Mouse (Mus musculus): ENCODE measurements around the gene Polr3b.

The Polr3b gene

DNA sequence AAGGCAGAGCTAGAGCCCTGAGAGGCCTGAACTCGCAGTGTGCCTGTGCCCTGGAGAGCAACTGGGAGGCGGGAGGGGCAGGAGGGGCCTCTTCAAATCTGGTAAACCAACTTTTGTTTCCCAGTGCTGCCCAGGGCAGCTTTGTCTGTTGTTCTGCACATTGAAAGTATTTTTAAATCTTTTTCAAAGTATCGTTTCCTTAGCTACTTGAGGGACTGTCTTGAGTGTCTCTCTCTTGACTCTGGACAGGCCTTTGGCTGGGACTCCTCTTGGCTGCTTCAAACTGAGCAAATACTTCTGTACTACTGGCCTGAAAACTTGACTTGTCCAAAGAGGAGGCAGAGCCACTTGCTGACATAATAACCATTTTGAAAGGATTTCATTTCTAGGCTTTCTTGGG, 11.3 kb upstream of the Polr3b start:
- no peak for DNase-seq (ENCODE audit: extremely low spot score)

DNA sequence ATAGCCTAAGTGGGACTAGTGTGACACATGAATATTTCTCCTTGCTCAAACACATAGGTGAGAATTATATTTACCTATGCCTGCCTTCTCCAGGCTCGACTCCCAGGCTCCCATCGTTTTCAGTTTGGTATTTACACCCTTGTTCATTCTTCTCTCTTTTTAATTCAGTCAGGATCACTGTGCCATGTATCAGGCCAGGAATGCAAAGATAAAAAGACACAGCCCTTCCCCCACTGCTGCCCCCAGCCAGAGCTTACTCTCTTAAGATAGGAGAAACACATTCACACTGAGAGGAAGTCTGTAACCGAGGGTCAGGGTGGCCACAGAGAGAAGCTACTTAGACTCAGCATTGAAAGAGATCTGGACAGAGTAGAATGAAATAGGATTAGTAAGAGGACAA, 10.4 kb upstream of the Polr3b start:
- no peak for DNase-seq (ENCODE audit: extremely low spot score)

DNA sequence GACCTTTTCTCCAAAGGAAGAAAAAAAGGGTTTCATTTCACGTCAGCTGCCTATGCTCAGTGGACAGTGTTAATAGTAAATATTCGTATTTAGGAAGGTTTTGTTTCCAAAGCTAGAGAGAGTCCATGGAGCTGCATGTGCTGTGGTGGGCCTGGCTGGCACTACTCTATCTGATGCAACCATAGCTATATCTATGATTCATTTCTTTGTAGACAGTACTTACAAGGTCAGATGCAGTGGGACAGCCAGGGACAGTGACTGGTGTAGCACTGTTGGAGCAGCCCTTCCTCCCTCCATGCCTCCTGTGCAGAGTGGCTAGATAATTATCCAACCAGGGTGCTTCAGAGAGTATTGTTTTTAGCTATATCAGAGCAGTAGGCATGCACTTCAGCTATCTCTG, 9.8 kb upstream of the Polr3b start:
- no peak for DNase-seq (ENCODE audit: extremely low spot score)

DNA sequence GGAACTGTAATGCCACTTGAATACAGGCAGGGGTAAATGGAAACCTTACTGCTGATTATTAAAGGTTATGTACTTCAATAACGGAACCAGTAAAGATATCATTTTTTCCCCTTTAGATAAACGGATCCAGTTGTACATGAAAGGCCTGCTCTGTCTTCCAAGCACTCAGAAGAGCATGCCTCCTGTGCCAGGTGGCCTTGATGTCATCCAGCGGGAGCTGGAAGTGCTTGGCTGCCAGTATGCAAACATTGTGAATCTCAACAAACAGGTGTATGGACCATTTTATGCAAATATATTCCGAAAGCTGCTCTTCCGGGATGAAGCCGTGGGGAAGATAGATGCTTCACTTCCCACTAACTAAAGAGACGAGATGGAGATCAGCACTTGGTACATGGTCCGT, 8.7 kb upstream of the Polr3b start:
- no peak for DNase-seq (ENCODE audit: extremely low spot score)

DNA sequence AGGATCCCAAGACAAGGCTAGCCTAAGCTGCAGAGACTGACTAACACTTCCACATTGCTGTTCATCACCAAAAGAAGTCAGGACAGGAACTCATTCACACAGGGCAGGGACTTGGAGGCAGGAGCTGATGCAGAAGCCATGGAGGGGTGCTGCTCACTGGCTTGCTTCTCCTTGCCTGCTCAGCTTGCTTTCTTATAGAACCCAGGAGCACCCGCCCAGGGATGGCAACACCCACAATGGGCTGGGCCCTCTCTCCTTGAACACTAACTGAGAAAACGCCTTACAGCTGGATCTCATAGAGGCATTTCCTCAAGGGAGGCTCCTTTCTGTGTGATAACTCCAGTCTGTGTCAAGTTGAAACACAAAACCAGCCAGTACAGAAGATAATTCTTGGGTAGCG, 7.0 kb upstream of the Polr3b start:
- DNase-seq (ENCODE audit: extremely low spot score): no peak

DNA sequence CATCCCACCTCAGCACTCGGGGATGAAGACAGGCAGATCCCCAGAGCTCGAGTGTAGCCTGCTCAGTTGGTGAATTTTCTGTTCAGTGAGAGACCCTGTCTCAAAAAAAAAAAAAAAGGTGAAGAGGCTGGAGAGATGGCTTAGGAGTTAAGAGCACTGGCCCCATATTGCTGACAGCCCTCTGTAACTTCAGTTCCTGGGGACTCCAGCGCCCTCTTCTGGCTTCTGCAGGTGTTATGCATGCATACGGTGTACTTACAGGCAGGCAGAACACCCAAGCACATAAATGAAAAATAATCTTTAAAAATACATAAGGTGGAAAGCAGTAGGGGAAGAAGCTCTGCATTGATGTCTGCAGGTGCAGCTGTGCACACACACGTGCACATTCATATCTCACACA, 9.1 kb downstream of the Polr3b start:
- peak; percentile 37 for DNase-seq (ENCODE audit: extremely low spot score)

DNA sequence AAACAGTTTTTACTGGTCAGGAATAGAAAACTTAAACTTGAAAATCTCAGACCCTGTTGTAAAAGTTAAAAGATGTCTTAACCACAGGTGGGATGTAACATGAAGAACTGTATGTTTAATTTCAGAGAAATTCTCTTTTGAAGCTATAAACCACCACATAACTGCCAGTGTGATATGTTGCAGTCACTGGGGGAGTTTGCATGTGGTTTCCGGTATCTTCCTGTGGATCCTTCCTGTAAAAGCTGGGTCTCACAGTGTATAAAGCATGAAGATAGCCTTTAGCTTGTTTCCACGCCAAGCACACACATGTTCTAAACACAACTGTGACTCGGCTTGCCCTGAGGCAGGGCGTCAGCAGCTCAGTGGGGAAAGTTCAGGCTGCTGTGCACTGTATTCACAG, 9.9 kb downstream of the Polr3b start:
- DNase-seq (ENCODE audit: extremely low spot score): no peak

DNA sequence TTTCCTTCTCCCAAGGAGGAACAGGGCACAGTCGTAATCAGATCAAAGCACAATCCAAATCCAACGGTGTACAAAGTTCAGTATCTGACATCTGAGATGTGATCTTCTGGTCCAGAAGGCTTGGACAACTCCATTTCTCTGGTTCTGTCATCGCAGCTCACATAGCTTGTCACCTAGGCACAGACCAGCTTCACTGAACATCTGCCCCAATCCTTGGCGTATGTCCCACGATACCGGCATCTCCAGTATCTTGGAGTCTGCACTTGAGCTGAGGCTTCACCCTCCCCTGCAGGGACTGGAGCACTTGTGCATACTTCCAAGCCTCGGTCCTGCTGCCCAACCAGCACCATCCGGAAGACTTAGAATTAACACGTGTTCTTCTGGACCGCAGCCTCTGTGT, 14.6 kb downstream of the Polr3b start:
- no peak for DNase-seq (ENCODE audit: extremely low spot score)

DNA sequence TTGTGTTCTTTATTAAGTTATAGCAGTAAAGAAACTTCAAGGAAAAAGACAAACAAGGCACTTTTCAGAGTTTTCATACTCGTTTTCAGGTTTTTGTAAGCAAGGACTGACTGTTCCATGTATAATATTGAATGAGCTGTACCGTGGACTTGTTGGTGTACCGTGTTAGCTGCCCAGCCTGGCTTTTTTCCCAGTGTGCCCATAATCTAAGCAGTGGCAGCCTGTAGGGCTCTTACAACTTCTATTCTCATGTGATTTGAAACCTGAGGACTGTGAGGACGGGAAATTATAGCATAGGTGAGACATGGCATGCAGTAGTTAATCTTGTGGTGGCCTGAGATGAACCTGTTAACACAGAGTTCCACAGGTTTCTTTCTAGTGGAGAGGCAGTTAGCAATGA, 16.3 kb downstream of the Polr3b start:
- DNase-seq (ENCODE audit: extremely low spot score): no peak

DNA sequence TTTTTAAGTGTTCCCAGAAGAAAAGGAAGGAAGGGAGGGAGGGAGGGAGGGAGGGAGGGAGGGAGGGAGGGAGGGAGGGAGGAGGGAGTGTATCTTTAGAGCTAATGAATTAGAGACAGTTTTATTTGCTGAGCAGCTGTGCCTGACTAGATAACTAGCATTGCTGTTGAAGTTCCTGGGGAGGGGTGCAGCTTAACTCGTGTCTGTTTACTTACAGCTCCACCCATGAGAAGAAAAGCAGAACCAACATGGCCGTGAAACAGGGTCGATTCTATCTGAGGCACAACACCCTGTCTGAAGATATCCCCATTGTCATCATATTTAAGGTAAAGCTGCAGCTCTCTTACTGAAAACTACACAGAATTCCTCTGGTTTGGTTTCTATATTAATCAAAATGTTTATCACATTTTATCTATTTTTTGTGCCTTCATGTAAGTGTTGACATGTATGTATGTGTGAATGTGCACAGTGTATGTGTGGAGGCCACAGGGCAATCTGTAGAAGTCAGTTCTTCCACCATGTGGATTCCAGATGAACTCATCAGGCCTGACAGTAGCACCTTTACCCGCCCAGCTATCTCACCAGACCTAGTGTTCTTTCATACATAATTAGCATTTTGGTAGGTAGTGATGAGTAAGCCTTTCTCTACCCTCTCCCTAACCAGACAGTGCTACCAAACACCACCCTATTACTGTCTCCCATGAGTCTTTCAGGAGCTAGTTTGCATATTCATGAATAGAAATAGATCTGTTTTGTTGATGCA, 17.6 kb downstream of the Polr3b start:
- no peak for DNase-seq (ENCODE audit: extremely low spot score)

DNA sequence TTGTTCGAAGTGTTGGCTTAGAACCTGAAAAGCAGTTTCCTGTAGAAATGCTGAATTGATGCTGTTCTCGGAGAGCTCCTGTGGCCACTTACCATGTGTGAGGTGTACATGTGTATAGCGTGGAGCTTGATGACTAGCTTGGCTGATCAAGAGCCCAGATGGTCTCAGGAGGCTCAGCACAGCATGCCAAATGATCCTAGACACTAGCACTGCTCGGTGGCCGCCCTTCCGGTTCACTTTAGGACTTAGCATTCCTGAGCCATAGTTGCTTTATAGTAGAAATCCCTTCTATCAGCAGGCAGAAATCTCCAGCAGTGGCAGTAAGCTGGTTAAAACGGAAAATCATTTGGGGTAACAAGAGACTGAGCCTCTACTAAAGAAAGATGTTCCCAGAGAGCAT, 18.8 kb downstream of the Polr3b start:
- DNase-seq (ENCODE audit: extremely low spot score): no peak

DNA sequence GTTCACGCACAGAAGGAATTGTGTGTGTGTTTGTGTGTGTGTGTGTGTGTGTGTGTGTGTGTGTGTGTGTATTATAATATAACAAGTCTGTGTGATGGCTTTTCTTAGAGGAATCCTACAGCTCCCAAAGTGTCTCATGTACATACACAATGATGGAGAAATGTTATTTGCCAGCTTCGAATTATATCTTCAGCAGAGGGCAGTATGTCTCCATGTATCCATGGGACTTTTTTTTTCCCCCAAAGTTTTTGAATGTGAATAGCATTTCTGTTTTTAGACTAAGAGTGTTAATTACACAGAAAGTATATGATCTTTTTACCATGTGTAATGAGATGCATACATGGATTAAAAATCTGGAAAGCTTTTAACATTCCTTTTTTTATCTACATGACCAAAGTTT, 19.5 kb downstream of the Polr3b start:
- no peak for DNase-seq (ENCODE audit: extremely low spot score)

DNA sequence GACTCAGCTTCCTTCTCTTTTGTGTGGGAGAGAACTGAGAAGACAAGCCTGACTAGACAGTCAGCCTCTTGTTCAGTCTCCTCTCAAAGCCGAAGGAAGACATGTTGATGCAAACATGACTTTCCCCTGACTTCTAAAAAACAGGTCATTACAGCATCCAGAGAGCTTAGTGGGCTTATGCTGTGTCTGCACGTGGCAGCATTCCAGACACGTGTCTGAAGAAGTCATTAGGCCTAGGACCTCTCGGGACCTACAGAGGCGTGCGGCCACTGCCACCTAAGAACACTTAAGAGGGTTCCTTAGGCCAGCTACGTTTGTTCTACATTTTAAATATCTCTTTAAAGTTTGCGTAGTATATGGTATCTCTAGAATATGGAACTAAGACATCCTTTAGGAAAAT, 23.8 kb downstream of the Polr3b start:
- DNase-seq (ENCODE audit: extremely low spot score): no peak

DNA sequence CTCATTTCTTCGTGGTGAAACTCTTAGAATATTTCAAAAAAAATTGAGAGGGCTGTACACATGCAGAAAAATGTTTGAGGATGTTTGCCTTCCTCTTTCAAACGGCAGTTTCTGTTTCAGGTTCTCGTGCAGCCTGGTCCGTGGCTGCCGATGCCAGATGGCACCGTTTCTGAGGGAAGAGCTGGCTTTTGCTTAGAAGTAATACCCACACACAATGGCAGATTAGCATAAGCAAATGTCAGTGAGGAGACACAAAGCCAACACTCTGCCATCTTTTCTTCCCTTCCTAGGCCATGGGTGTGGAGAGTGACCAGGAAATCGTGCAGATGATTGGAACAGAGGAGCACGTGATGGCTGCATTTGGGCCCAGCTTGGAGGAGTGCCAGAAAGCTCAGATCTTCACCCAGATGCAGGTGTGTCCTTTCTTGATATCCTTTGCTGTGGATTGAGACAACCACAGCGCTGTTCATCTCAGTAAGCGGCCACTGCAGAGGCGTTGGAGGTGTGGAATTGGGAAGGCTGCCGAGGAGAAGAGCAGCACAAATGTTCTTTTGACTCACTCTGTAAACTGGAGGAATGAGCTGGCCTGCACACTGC, 24.5 kb downstream of the Polr3b start:
- no peak for DNase-seq (ENCODE audit: extremely low spot score)

DNA sequence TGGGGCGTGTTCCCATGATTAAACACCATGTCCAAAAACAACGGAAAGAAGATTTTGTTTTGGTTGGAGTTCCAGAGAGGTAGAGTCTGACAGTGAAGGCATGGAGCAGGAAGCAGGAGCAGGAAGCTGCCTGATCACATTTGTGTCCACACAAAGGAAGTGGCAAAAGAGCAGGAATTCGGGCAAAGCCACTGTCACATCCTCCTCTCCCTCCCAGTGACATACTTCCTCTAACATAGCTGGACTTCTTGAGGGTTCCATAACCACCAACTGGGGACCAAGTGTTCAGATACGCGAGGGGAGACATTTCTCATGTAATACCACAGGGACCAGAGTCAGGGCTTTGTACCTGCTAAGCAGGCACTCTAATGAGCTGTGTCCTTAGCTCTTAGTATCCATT, 25.2 kb downstream of the Polr3b start:
- DNase-seq (ENCODE audit: extremely low spot score): no peak

DNA sequence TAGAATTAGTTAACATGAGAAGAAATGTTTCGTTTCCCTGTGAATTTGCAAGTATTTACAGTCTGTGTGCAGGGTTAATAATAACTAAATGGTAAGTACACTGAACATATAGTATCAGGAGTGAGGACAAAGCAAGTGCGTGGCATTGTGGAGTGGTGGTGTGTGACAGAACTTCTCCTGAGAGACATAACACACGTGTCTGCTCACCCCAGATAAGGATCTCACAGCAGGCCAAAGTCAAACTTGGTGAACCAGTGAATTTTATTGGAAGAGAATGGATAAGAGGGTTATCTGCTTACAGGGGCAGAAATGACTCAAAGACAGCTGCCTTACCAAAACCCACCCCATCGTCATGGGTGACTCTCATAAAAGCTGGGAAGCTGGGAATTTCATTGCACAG, 26.8 kb downstream of the Polr3b start:
- DNase-seq (ENCODE audit: extremely low spot score): no peak

DNA sequence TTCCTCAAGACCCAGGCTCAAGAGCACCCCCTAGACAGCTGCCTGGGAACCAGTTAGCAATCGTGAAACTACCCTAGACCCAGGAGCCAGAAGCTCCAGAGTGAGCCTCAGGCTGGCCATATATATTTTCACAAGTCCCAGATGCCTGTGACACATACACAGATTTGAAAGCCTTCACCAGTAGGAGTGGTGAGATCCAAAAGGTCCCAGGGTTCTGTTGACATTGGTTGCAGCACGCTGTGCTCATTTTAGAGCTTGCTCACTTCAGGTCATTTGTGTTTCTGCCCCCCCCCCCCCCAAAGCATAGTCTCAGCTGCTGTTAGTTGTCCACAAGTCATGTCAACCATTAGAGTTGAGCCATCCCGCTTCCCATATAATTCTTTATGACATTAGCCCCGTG, 31.9 kb downstream of the Polr3b start:
- no peak for DNase-seq (ENCODE audit: extremely low spot score)

DNA sequence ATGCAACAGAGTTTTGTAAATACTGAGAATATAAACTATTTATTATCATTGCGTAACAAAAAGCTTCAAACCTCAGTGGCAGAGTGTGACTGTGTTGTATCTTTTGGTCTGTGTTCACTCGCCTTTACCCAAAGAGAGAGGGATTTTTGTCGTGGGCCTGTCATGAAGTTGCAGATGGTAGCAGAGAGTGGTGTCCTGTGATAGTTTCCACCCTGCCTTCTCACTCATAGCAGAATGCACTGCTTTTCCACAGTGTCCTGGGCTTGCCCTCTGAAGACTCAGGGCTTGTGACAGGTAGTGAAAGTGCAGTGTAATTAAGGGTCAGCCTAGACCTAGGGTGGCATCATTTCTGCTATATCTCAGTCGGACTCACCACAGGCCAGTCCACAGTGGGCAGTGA, 32.6 kb downstream of the Polr3b start:
- no peak for DNase-seq (ENCODE audit: extremely low spot score)

DNA sequence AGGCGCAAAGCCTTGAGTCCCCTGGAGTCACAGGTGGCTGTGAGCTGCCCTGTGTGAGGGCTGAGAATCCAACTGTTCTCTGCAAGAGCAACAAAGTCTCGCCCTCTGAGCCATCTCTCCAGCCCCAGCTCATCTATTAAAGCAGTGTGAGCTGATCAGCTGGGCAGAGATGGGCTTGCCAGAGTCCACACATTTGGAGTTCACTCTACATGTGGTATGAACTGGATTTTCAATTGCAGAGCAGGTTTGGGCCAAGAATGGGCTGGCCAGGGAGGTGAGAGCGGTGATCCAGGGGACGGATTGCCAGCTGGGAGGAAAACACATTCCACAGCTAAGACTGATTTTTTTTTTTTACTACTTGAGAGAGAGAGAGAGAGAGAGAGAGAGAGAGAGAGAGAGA, 34.5 kb downstream of the Polr3b start:
- no peak for DNase-seq (ENCODE audit: extremely low spot score)

DNA sequence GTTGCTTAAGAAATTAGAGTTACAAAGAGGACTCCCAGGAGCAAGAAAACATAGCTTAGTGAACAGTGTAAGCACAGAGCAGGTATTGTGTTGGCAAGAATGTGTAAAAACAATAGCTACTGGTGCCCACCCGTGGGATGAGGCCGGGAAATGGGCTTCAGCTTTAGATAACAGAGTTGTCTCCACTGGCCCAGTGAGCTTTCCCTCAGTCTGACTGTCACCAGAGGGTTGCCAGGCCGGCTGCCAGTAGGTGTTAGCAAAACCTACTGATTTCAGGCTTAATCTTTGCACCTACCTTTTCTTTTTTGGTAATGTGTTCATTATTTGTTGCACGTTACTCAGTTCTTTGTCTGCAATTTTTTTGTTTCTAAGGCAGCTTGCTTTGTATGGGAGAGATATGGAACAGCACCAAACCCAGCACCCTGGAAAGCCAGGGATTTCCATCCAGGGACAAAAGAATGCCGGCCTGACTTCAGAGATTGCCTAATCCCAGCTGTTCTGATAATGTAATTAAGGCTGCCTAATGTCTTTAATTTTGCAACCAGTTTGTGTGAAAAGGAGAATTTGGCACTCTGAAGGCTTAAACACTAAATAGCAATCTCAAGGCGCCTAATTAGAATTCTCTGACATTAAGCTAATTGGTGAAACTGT, 35.5 kb downstream of the Polr3b start:
- DNase-seq (ENCODE audit: extremely low spot score): no peak

DNA sequence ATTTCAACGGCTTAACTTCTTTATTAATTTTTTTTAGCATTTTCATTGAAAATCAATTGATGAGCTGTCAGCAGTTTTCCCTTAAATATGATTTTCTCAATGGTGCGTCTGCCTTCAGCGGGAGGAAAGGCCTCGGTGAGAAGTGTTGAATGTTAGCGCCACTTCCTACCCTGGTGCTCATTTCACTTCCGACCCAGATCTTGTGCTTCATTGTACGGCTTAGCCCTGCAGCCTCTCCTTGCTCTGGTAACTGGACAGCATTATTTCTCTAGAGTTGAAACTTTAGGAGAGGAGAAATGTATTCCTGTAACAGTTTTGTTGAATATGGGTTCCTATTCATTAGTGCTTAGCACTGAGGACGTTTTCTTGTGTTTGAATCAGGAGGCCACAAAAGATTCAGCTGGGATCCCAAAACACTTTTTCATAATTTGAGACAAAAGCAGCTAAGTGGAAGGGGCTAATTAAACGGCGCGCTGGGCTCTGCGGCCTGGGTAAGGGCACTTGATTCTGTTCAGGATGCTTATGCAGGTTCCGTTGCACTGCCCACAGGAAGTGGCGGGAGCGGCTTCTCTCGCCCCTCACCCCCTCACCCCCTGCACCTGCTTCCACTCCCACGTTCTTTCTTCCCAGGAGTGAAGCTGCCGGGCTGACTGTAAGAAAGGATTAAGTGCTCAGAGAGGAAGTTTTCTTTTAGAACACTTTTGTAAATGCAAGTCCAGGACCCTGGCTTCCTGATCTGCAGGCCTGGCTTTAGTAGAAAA, 36.2 kb downstream of the Polr3b start:
- DNase-seq (ENCODE audit: extremely low spot score): no peak

DNA sequence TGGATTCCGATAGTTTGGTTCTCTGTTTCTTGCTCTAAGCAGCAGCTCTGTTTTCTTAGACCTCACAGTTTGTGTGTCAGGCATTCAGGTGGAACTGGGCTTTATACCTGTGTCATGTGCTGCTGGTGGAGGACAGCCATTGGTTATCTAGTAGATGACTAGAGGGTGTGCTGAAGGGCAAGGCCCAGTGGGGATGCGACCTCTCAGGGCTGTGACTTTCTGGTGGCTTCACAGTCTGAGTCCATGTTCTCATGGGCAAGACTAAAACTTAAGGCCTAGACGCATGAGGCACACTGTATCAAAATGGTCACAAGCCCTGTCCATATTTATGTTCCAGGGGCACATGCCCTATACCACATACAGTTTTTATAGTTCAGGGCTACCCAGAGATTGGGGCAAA, 37.2 kb downstream of the Polr3b start:
- no peak for DNase-seq (ENCODE audit: extremely low spot score)

DNA sequence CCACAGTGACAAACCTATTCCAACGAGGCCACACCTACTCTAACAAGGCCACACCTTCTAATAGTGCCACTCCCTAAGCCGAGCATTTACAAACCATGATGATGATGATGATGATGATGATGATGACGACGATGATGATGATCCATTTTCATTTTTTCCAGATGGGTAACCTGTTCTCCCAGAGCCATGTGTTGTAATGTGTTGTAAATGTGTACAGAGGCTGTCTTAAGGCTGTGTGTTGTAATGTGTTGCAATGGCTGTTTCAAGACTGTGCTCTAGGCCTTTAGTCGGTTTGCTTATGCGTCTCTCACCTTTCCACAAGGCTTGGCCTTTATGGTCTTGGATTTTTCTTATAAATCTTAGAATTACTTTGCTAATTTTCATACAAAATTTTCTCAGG, 40.0 kb downstream of the Polr3b start:
- DNase-seq (ENCODE audit: extremely low spot score): no peak
